ENCODE assay signal across 8 mouse cellular contexts in the genomic region with DNA sequence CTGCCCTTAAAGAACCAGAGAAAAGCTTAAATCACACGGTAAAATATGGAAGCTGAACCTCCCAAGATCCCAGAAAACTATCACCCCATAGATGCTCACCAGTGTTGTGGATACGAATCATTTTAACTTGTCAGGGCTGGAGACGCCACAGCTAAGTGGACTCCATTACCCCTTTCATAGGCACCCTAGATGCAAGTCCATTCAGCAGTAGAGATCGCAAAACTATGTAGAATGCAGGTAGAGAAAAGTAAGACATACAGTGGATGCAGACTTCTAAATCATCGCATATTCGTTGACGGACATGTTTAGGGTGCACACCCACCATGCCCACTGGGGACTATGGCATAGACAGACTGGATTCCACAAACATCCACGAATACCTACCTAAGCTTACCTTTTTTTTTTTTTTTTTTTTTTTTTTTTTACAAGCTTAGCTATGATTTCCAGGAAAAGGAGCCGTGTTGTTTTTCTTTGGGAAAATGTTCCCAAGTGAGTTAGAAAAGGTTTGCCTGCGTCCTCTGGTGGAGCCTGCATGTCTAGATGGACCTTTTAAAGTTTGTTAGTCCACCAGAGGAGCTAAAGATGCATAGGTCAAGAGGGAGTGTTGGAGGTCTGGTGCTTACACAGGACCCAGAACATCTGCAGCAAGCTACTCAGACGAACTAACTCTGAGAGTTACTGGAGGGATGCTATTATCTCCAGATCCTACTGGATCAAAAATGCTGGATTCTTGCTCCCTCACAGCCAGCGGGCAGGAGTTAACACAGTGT. TPM values are rescaled to one million over a fixed set of nuclear protein-coding genes. Genes with fewer than 3 reads are reported as not detected.
DNase-seq lines count a peak whose midpoint lies in the region; ATAC-seq lines count a peak whose summit lies in the region.

No protein-coding gene starts in this region.

- peaks cover 31% of the 10 kb centered on the region for H3K4me1 ChIP-seq in hindbrain, embryonic 10.5 days (replicated peaks)
- peaks cover 38% of the 10 kb centered on the region for H3K4me1 ChIP-seq in liver, embryonic 13.5 days (replicated peaks)

- H3K36me3 ChIP-seq in hindbrain, embryonic 10.5 days = no peaks in the 10 kb centered on the region
- no peaks in the 10 kb centered on the region for H3K36me3 ChIP-seq in liver, embryonic 13.5 days

- H3K9me3 ChIP-seq in hindbrain, embryonic 10.5 days = no peaks in the 10 kb centered on the region
- no peaks in the 10 kb centered on the region for H3K9me3 ChIP-seq in liver, embryonic 13.5 days (replicated peaks)

- H3K4me2 ChIP-seq in liver, embryonic 13.5 days = peak overlapping the region; percentile 81

- intact Hi-C loops in heart, postnatal 10 days (cut with DNase I) = loop anchor here (2.0 to 5.0 kb wide), 3 partner anchors 44 to 539 kb away; partner anchors contain the start of gene Phlpp1

- no peak overlapping the region for H3K27ac ChIP-seq in hindbrain, embryonic 10.5 days
- H3K27ac ChIP-seq in liver, embryonic 13.5 days = no peak overlapping the region

- 77% methylated on average over 12 of the region's 12 CpGs for WGBS in hindbrain, embryonic 10.5 days
- WGBS in liver, embryonic 13.5 days (ENCODE audit: insufficient replicate concordance) = 65% methylated on average over 12 of the region's 12 CpGs

- peak; percentile 74 for DNase-seq in heart, adult 11 months
- no peak for DNase-seq in heart, postnatal 10 days
- DNase-seq in CD4-positive helper T cell, adult 2 months (ENCODE audit: low read depth, low spot score) = peak; percentile 23
- no peak for DNase-seq in hindbrain, embryonic 10.5 days (ENCODE audit: low spot score)
- no peak for DNase-seq in liver, embryonic 13.5 days
- no peak for DNase-seq in adrenal gland, postnatal 25 days
- no peak for DNase-seq in layer of hippocampus, adult 11-12 months (ENCODE audit: low spot score)
- DNase-seq in right cerebral cortex, postnatal 36 days (ENCODE audit: low spot score in 2 of 2) = no peak

- no peak for ATAC-seq in liver, embryonic 13.5 days (ENCODE audit: low read depth)

- H3K27me3 ChIP-seq in hindbrain, embryonic 10.5 days (ENCODE audit: insufficient read depth, poor library complexity, severe bottlenecking) = peaks cover 16% of the 10 kb centered on the region
- peaks cover 43% of the 10 kb centered on the region for H3K27me3 ChIP-seq in liver, embryonic 13.5 days

- peak overlapping the region; percentile 71 for H3K4me3 ChIP-seq in hindbrain, embryonic 10.5 days
- peak overlapping the region; percentile 44; the same call in 1 of the 2 replicates for H3K4me3 ChIP-seq in liver, embryonic 13.5 days (replicated peaks)

- no peak overlapping the region for H3K9ac ChIP-seq in liver, embryonic 13.5 days

RNA-seq across cellular contexts. Expression of gene Bcl2, which starts 2.5 kb away (rescaled TPM):
- total RNA-seq in heart, postnatal 10 days (2021) = 10 to 100 TPM in 1 of 2 experiments, 1 to 10 TPM in 1; 9.1 to 10.2 TPM
- 8.2 and 8.3 TPM in 2 replicates for polyA plus RNA-seq in hindbrain, embryonic 10.5 days (2016; fragmentation: Nextera tagmentation; extraction: Ambion mirVana)
- 1.0 and 1.3 TPM in 2 replicates for polyA plus RNA-seq in liver, embryonic 13.5 days (2015; fragmentation: Nextera tagmentation; extraction: Ambion mirVana)
- 5.4 and 5.7 TPM in 2 replicates for total RNA-seq in adrenal gland, postnatal 25 days (2021)

RNA-seq across cellular contexts. Expression of gene Kdsr, which starts 48.0 kb away (rescaled TPM):
- 10 to 100 TPM in 1 of 2 experiments, 1 to 10 TPM in 1; 9.0 to 10.2 TPM for total RNA-seq in heart, postnatal 10 days (2021)
- 6.6 and 8.0 TPM in 2 replicates for polyA plus RNA-seq in hindbrain, embryonic 10.5 days (2016; fragmentation: Nextera tagmentation; extraction: Ambion mirVana)
- polyA plus RNA-seq in liver, embryonic 13.5 days (2015; fragmentation: Nextera tagmentation; extraction: Ambion mirVana) = 4.5 and 4.9 TPM in 2 replicates
- total RNA-seq in adrenal gland, postnatal 25 days (2021) = 31.1 and 52.3 TPM in 2 replicates

Comparison
In these comparisons a context has a peak if more than half of its experiments do, and no peak if none do; other contexts are left out.
1. DNase-seq: peak in heart, adult 11 months (single experiment) and CD4-positive helper T cell, adult 2 months (single experiment); none in heart, postnatal 10 days (0 of 2), hindbrain, embryonic 10.5 days (single experiment), liver, embryonic 13.5 days (single experiment), adrenal gland, postnatal 25 days (single experiment), layer of hippocampus, adult 11-12 months (single experiment) and right cerebral cortex, postnatal 36 days (0 of 2).